Mouse (Mus musculus): ENCODE data around the gene Sec1. TPM values are rescaled to one million over a fixed set of nuclear protein-coding genes. Genes with fewer than 3 reads are reported as not detected.

Gene Sec1
- polyA plus RNA-seq, 1 experiment from 2014 or later = 2.0 TPM

GRCm38 (mm10) chr7:45701607-45702006, 7.4 kb upstream of the Sec1 start:
- Histone ChIP-seq H3K4me1 (replicated peaks) (peaks cover 35% of the 10 kb centered on the region), H3K4me3 (replicated peaks) (no peak overlapping the region), H3K9me3 (no peaks in the 10 kb centered on the region), H3K27ac (no peak overlapping the region), H3K9ac (no peak overlapping the region), H3K36me3 (no peaks in the 10 kb centered on the region), H3K27me3 (replicated peaks) (peaks cover 24% of the 10 kb centered on the region), H3K4me2 (replicated peaks) (no peak overlapping the region)
- ATAC-seq = no peak
- 92% methylated on average over 11 of the region's 11 CpGs for WGBS

GRCm38 (mm10) chr7:45701072-45701471, 6.9 kb upstream of the Sec1 start:
- no peak for ATAC-seq
- Histone ChIP-seq H3K9ac (no peak overlapping the region), H3K4me1 (replicated peaks) (peaks cover 31% of the 10 kb centered on the region), H3K4me3 (replicated peaks) (no peak overlapping the region; the same call in 1 of the 2 replicates), H3K9me3 (no peaks in the 10 kb centered on the region), H3K27me3 (replicated peaks) (peaks cover 24% of the 10 kb centered on the region), H3K4me2 (replicated peaks) (peak overlapping the region; percentile 88), H3K36me3 (no peaks in the 10 kb centered on the region), H3K27ac (peak overlapping the region; percentile 22; the same call in 1 of the 2 replicates)
- WGBS = 30% methylated on average over 11 of the region's 11 CpGs

GRCm38 (mm10) chr7:45700301-45701015, 6.3 kb upstream of the Sec1 start:
- Histone ChIP-seq H3K27ac (no peak overlapping the region), H3K4me3 (replicated peaks) (peak overlapping the region; percentile 39), H3K4me2 (replicated peaks) (peak overlapping the region; percentile 88), H3K9me3 (no peaks in the 10 kb centered on the region), H3K27me3 (replicated peaks) (peaks cover 24% of the 10 kb centered on the region), H3K4me1 (replicated peaks) (peaks cover 25% of the 10 kb centered on the region), H3K9ac (peak overlapping the region; percentile 50), H3K36me3 (no peaks in the 10 kb centered on the region)
- WGBS = under 1% methylated on average over 20 of the region's 20 CpGs
- ATAC-seq = no peak

- Histone ChIP-seq H3K9me3 (no peaks in the 10 kb centered on the region), H3K4me3 (replicated peaks) (peak within 1 kb of the TSS; percentile 39), H3K27me3 (replicated peaks) (peaks cover 24% of the 10 kb centered on the region), H3K4me1 (replicated peaks) (peaks cover 21% of the 10 kb centered on the region), H3K27ac (no peak within 1 kb of the TSS), H3K4me2 (replicated peaks) (peak within 1 kb of the TSS; percentile 88), H3K36me3 (no peaks in the 10 kb centered on the region), H3K9ac (peak within 1 kb of the TSS; percentile 50)
- 4% methylated on average over 36 of the region's 36 CpGs for WGBS
- ATAC-seq = no peak
Measured at GRCm38 (mm10) chr7:45699523-45700141, 5.4 kb upstream of the Sec1 start, which contains the start of gene Car11. Gene Car11, plus strand, starts transcription at chr7:45699843.

- H3K4me3 ChIP-seq (replicated peaks) = no peak overlapping the region
- no peaks in the 10 kb centered on the region for H3K36me3 ChIP-seq
- H3K9ac ChIP-seq = no peak overlapping the region
- no peaks in the 10 kb centered on the region for H3K9me3 ChIP-seq
- WGBS = 83% methylated on average over 7 of the region's 7 CpGs
- H3K4me2 ChIP-seq (replicated peaks) = no peak overlapping the region
- peaks cover 13% of the 10 kb centered on the region for H3K4me1 ChIP-seq (replicated peaks)
- H3K27ac ChIP-seq = no peak overlapping the region
- no peak for ATAC-seq
- peaks cover 24% of the 10 kb centered on the region for H3K27me3 ChIP-seq (replicated peaks)
Measured at GRCm38 (mm10) chr7:45697894-45698293, 3.7 kb upstream of the Sec1 start.

- Histone ChIP-seq H3K27ac (no peak overlapping the region), H3K36me3 (no peaks in the 10 kb centered on the region), H3K9ac (no peak overlapping the region), H3K4me3 (replicated peaks) (no peak overlapping the region), H3K9me3 (no peaks in the 10 kb centered on the region), H3K4me2 (replicated peaks) (no peak overlapping the region), H3K27me3 (replicated peaks) (peaks cover 18% of the 10 kb centered on the region), H3K4me1 (replicated peaks) (peaks cover 7% of the 10 kb centered on the region)
- WGBS = 17% methylated on average over 6 of the region's 6 CpGs
- no peak for ATAC-seq
Measured at GRCm38 (mm10) chr7:45695098-45695497, 896 bp upstream of the Sec1 start.

- H3K9me3 ChIP-seq = no peaks in the 10 kb centered on the region
- no peak for ATAC-seq
- H3K4me2 ChIP-seq (replicated peaks) = no peak overlapping the region
- H3K4me1 ChIP-seq (replicated peaks) = no peaks in the 10 kb centered on the region
- H3K9ac ChIP-seq = no peak overlapping the region
- H3K27ac ChIP-seq = no peak overlapping the region
- no peaks in the 10 kb centered on the region; the same call in 1 of the 2 replicates for H3K27me3 ChIP-seq (replicated peaks)
- WGBS = 79% methylated on average over 2 of the region's 2 CpGs
- H3K4me3 ChIP-seq (replicated peaks) = no peak overlapping the region
- H3K36me3 ChIP-seq = no peaks in the 10 kb centered on the region
Measured at GRCm38 (mm10) chr7:45692364-45692763, 1.8 kb downstream of the Sec1 start.

- Histone ChIP-seq H3K4me3 (replicated peaks) (no peak overlapping the region), H3K4me1 (replicated peaks) (peaks cover 19% of the 10 kb centered on the region), H3K27me3 (replicated peaks) (no peaks in the 10 kb centered on the region; the same call in 1 of the 2 replicates), H3K36me3 (no peaks in the 10 kb centered on the region), H3K9ac (no peak overlapping the region), H3K4me2 (replicated peaks) (no peak overlapping the region), H3K9me3 (no peaks in the 10 kb centered on the region), H3K27ac (no peak overlapping the region)
- ATAC-seq = no peak
- 57% methylated on average over 11 of the region's 11 CpGs for WGBS
Measured at GRCm38 (mm10) chr7:45689800-45690199, 4.4 kb downstream of the Sec1 start.

- no peak overlapping the region for H3K4me3 ChIP-seq (replicated peaks)
- WGBS = 69% methylated on average over 6 of the region's 6 CpGs
- peaks cover 20% of the 10 kb centered on the region for H3K4me1 ChIP-seq (replicated peaks)
- no peak for ATAC-seq
- no peak overlapping the region for H3K27ac ChIP-seq
- no peak overlapping the region for H3K4me2 ChIP-seq (replicated peaks)
- H3K27me3 ChIP-seq (replicated peaks) = no peaks in the 10 kb centered on the region; the same call in 1 of the 2 replicates
- H3K9me3 ChIP-seq = no peaks in the 10 kb centered on the region
- H3K9ac ChIP-seq = no peak overlapping the region
- H3K36me3 ChIP-seq = no peaks in the 10 kb centered on the region
Measured at GRCm38 (mm10) chr7:45689099-45689498, 5.1 kb downstream of the Sec1 start.

- WGBS = 53% methylated on average over 3 of the region's 3 CpGs
- Histone ChIP-seq H3K27ac (no peak overlapping the region), H3K9me3 (no peaks in the 10 kb centered on the region), H3K27me3 (replicated peaks) (no peaks in the 10 kb centered on the region; the same call in 1 of the 2 replicates), H3K36me3 (no peaks in the 10 kb centered on the region), H3K4me1 (replicated peaks) (peaks cover 27% of the 10 kb centered on the region), H3K4me2 (replicated peaks) (no peak overlapping the region), H3K4me3 (replicated peaks) (no peak overlapping the region), H3K9ac (no peak overlapping the region)
- no peak for ATAC-seq
Measured at GRCm38 (mm10) chr7:45686841-45687240, 7.4 kb downstream of the Sec1 start.

- WGBS = 33% methylated on average over 10 of the region's 10 CpGs
- Histone ChIP-seq H3K36me3 (no peaks in the 10 kb centered on the region), H3K4me1 (replicated peaks) (peaks cover 30% of the 10 kb centered on the region), H3K27ac (peak overlapping the region; percentile 27; the same call in 1 of the 2 replicates), H3K9me3 (no peaks in the 10 kb centered on the region), H3K27me3 (replicated peaks) (no peaks in the 10 kb centered on the region; the same call in 1 of the 2 replicates), H3K4me2 (replicated peaks) (peak overlapping the region; percentile 6; the same call in 1 of the 2 replicates), H3K9ac (peak overlapping the region; percentile 34; the same call in 1 of the 2 replicates), H3K4me3 (replicated peaks) (no peak overlapping the region)
- no peak for ATAC-seq
Measured at GRCm38 (mm10) chr7:45685811-45686210, 8.4 kb downstream of the Sec1 start.

- H3K9ac ChIP-seq = 0 out of 2 replicates have a peak within 1 kb of the TSS, but pooled peaks have one; percentile 36
- no peaks in the 10 kb centered on the region; the same call in 1 of the 2 replicates for H3K27me3 ChIP-seq (replicated peaks)
- 80% methylated on average over 7 of the region's 7 CpGs for WGBS
- no peak within 1 kb of the TSS for H3K27ac ChIP-seq
- no peaks in the 10 kb centered on the region for H3K9me3 ChIP-seq
- H3K4me2 ChIP-seq (replicated peaks) = no peak within 1 kb of the TSS
- peaks cover 34% of the 10 kb centered on the region for H3K4me1 ChIP-seq (replicated peaks)
- no peaks in the 10 kb centered on the region for H3K36me3 ChIP-seq
- no peak for ATAC-seq
- no peak within 1 kb of the TSS for H3K4me3 ChIP-seq (replicated peaks)
Measured at GRCm38 (mm10) chr7:45683396-45684050, 10.7 kb downstream of the Sec1 start, which contains the start of gene Ntn5. Gene Ntn5, plus strand, starts transcription at chr7:45684022.

All from intestine, embryonic 15.5 days (tissue).